Mouse (Mus musculus): ENCODE results near the gene Csf2rb. TPM values are rescaled to one million over a fixed set of nuclear protein-coding genes. Genes with fewer than 3 reads are reported as not detected.
"Not testable (repeated sequence)": the region's sequence is repeated elsewhere in the genome, so short reads cannot be mapped to it uniquely, and the experiment has no call there.

Gene Csf2rb
- polyA plus RNA-seq, 1 experiment from 2014 or later = 2.3 TPM

- peaks cover 10% of the 10 kb centered on the region; the same call in 1 of the 2 replicates for H3K4me1 ChIP-seq (replicated peaks)
- no peaks in the 10 kb centered on the region for H3K36me3 ChIP-seq
- H3K27me3 ChIP-seq (ENCODE audit: insufficient read depth, poor library complexity, severe bottlenecking) = no peaks in the 10 kb centered on the region
- H3K27ac ChIP-seq = no peak overlapping the region
- DNase-seq (ENCODE audit: low spot score) = no peak
- WGBS = 74% methylated on average over 5 of the region's 5 CpGs
- no peak overlapping the region for H3K4me3 ChIP-seq
- H3K9me3 ChIP-seq = no peaks in the 10 kb centered on the region
Measured at GRCm38 (mm10) chr15:78331523-78332340, 6.2 kb downstream of the Csf2rb start.

- H3K27ac ChIP-seq = no peak overlapping the region
- 77% methylated on average over 6 of the region's 6 CpGs for WGBS
- no peaks in the 10 kb centered on the region for H3K27me3 ChIP-seq (ENCODE audit: insufficient read depth, poor library complexity, severe bottlenecking)
- H3K9me3 ChIP-seq = no peaks in the 10 kb centered on the region
- DNase-seq (ENCODE audit: low spot score) = no peak
- no peaks in the 10 kb centered on the region for H3K36me3 ChIP-seq
- H3K4me3 ChIP-seq = no peak overlapping the region
- H3K4me1 ChIP-seq (replicated peaks) = peaks cover 10% of the 10 kb centered on the region; the same call in 1 of the 2 replicates
Measured at GRCm38 (mm10) chr15:78332981-78333380, 7.4 kb downstream of the Csf2rb start.

GRCm38 (mm10) chr15:78334380-78334779, 8.8 kb downstream of the Csf2rb start:
- WGBS = 87% methylated on average over 3 of the region's 3 CpGs
- Histone ChIP-seq H3K27ac (no peak overlapping the region), H3K9me3 (no peaks in the 10 kb centered on the region), H3K27me3 (ENCODE audit: insufficient read depth, poor library complexity, severe bottlenecking) (no peaks in the 10 kb centered on the region), H3K4me1 (replicated peaks) (0 out of 2 replicates have a peak, but pooled peaks cover 8% of the 10 kb centered on the region), H3K4me3 (no peak overlapping the region), H3K36me3 (no peaks in the 10 kb centered on the region)
- no peak for DNase-seq (ENCODE audit: low spot score)

GRCm38 (mm10) chr15:78339627-78340423, 14.3 kb downstream of the Csf2rb start:
- H3K9me3 ChIP-seq; H3K27me3 ChIP-seq (ENCODE audit: insufficient read depth, poor library complexity, severe bottlenecking); H3K36me3 ChIP-seq; H3K4me1 ChIP-seq (replicated peaks); H3K4me3 ChIP-seq; H3K27ac ChIP-seq: not testable (repeated sequence)
- WGBS = 30% methylated on average over 7 of the region's 7 CpGs
- DNase-seq (ENCODE audit: low spot score) = peak; percentile 56

GRCm38 (mm10) chr15:78340919-78341318, 15.4 kb downstream of the Csf2rb start:
- H3K27me3 ChIP-seq (ENCODE audit: insufficient read depth, poor library complexity, severe bottlenecking); H3K9me3 ChIP-seq; H3K36me3 ChIP-seq; H3K4me3 ChIP-seq; H3K4me1 ChIP-seq (replicated peaks); DNase-seq (ENCODE audit: low spot score); H3K27ac ChIP-seq: not testable (repeated sequence)
- WGBS = 67% methylated on average over 7 of the region's 7 CpGs

- no peak for DNase-seq (ENCODE audit: low spot score)
- Histone ChIP-seq H3K36me3 (no peaks in the 10 kb centered on the region), H3K27ac (no peak overlapping the region), H3K4me3 (no peak overlapping the region), H3K9me3 (no peaks in the 10 kb centered on the region), H3K4me1 (replicated peaks) (peaks cover 5% of the 10 kb centered on the region; the same call in 1 of the 2 replicates), H3K27me3 (ENCODE audit: insufficient read depth, poor library complexity, severe bottlenecking) (no peaks in the 10 kb centered on the region)
- whole genome bisulfite sequencing = 32% methylated on average over 1 of the region's 1 CpGs
Measured at GRCm38 (mm10) chr15:78343683-78344082, 18.1 kb downstream of the Csf2rb start.

GRCm38 (mm10) chr15:78344567-78344966, 19.0 kb downstream of the Csf2rb start:
- Histone ChIP-seq H3K9me3 (no peaks in the 10 kb centered on the region), H3K4me3 (no peak overlapping the region), H3K4me1 (replicated peaks) (peaks cover under 1% of the 10 kb centered on the region; the same call in 1 of the 2 replicates), H3K27me3 (ENCODE audit: insufficient read depth, poor library complexity, severe bottlenecking) (no peaks in the 10 kb centered on the region), H3K36me3 (no peaks in the 10 kb centered on the region), H3K27ac (no peak overlapping the region)
- DNase-seq (ENCODE audit: low spot score) = no peak
- 90% methylated on average over 3 of the region's 3 CpGs for WGBS

- WGBS = 62% methylated on average over 3 of the region's 3 CpGs
- no peak for DNase-seq (ENCODE audit: low spot score)
Measured at GRCm38 (mm10) chr15:78351586-78352165, 26.1 kb downstream of the Csf2rb start.

GRCm38 (mm10) chr15:78354958-78355357, 29.4 kb downstream of the Csf2rb start:
- Histone ChIP-seq H3K27ac (no peak overlapping the region), H3K4me1 (replicated peaks) (no peaks in the 10 kb centered on the region), H3K27me3 (ENCODE audit: insufficient read depth, poor library complexity, severe bottlenecking) (no peaks in the 10 kb centered on the region), H3K9me3 (no peaks in the 10 kb centered on the region), H3K4me3 (no peak overlapping the region), H3K36me3 (no peaks in the 10 kb centered on the region)
- peak; percentile 30 for DNase-seq (ENCODE audit: low spot score)
- WGBS = 3% methylated on average over 1 of the region's 1 CpGs

More at GRCm38 (mm10) chr15:78351586-78352165, 26.1 kb downstream of the Csf2rb start:
- Histone ChIP-seq H3K36me3 (no peaks in the 10 kb centered on the region), H3K27ac (no peak overlapping the region), H3K9me3 (no peaks in the 10 kb centered on the region), H3K27me3 (ENCODE audit: insufficient read depth, poor library complexity, severe bottlenecking) (no peaks in the 10 kb centered on the region), H3K4me3 (no peak overlapping the region), H3K4me1 (replicated peaks) (no peaks in the 10 kb centered on the region)

GRCm38 (mm10) chr15:78355548-78355947, 30.0 kb downstream of the Csf2rb start:
- WGBS = 87% methylated on average over 5 of the region's 5 CpGs
- H3K36me3 ChIP-seq = no peaks in the 10 kb centered on the region
- no peaks in the 10 kb centered on the region for H3K4me1 ChIP-seq (replicated peaks)
- no peak overlapping the region for H3K27ac ChIP-seq
- no peaks in the 10 kb centered on the region for H3K9me3 ChIP-seq
- DNase-seq (ENCODE audit: low spot score) = no peak
- no peaks in the 10 kb centered on the region for H3K27me3 ChIP-seq (ENCODE audit: insufficient read depth, poor library complexity, severe bottlenecking)
- H3K4me3 ChIP-seq = no peak overlapping the region

GRCm38 (mm10) chr15:78365916-78366315, 40.4 kb downstream of the Csf2rb start:
- DNase-seq (ENCODE audit: low spot score) = no peak
- H3K36me3 ChIP-seq = no peaks in the 10 kb centered on the region
- no peak overlapping the region for H3K27ac ChIP-seq
- H3K9me3 ChIP-seq = no peaks in the 10 kb centered on the region
- no peak overlapping the region for H3K4me3 ChIP-seq
- 0 out of 2 replicates have a peak, but pooled peaks cover 5% of the 10 kb centered on the region for H3K4me1 ChIP-seq (replicated peaks)
- 87% methylated on average over 2 of the region's 2 CpGs for WGBS
- peaks cover 24% of the 10 kb centered on the region for H3K27me3 ChIP-seq (ENCODE audit: insufficient read depth, poor library complexity, severe bottlenecking)

GRCm38 (mm10) chr15:78366875-78367274, 41.3 kb downstream of the Csf2rb start:
- Histone ChIP-seq H3K36me3 (no peaks in the 10 kb centered on the region), H3K4me3 (no peak overlapping the region), H3K27me3 (ENCODE audit: insufficient read depth, poor library complexity, severe bottlenecking) (peaks cover 24% of the 10 kb centered on the region), H3K9me3 (no peaks in the 10 kb centered on the region), H3K4me1 (replicated peaks) (0 out of 2 replicates have a peak, but pooled peaks cover 5% of the 10 kb centered on the region), H3K27ac (no peak overlapping the region)
- DNase-seq (ENCODE audit: low spot score) = no peak
- 84% methylated on average over 8 of the region's 8 CpGs for WGBS
